Mouse (Mus musculus): ENCODE measurements around the gene Nsfl1c. TPM values are rescaled to one million over a fixed set of nuclear protein-coding genes. Genes with fewer than 3 reads are reported as not detected.

The Nsfl1c gene
- polyA plus RNA-seq, 2 experiments = 53.2 to 64.6 TPM

DNA sequence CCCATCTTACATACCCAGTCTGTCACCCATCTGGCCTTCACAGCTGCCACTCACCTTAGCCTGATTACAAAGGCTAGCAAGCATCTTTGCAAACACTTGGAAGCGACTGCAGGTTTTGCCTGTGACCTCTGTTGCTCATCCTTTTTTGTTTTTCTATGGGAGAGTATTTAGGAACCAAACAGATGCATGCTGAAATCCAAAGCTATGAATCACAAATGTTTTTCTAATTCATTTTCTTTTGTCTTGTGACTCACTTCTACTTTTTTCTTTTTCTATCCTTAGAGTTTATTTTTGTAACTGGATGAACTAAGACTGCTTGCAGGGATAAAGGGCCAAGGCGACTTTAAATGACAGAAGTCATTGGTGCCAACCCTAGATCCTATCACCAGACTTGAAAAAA is 31.5 kb downstream of the Nsfl1c start:
- Histone ChIP-seq H3K27me3 (ENCODE audit: control insufficient read depth, insufficient read depth, low read length) (no peaks in the 10 kb centered on the region), H3K27ac (no peak overlapping the region), H3K36me3 (replicated peaks; ENCODE audit: control insufficient read depth, insufficient read depth, low read depth) (no peaks in the 10 kb centered on the region), H3K4me3 (ENCODE audit: insufficient read depth in 1 of 2, low read depth in 2 of 2, low read length in 2 of 2) (no peak overlapping the region), H3K4me1 (replicated peaks; ENCODE audit: control insufficient read depth in 2 of 2, insufficient read depth in 2 of 2, low read length in 1 of 2) (peaks cover 0 to 5% of the 10 kb centered on the region in 2 experiments; a peak in 3 of 4 replicates), H3K9ac (replicated peaks) (no peak overlapping the region), H3K4me2 (ENCODE audit: low read depth) (no peak overlapping the region), H3K9me3 (ENCODE audit: control insufficient read depth, low read length) (no peaks in the 10 kb centered on the region)
- ATAC-seq (ENCODE audit: insufficient read depth) (no peak), DNase-seq (ENCODE audit: low read depth in 3 of 3, low spot score in 3 of 3) (no peak)
- TF ChIP-seq EP300 (IDR thresholded peaks at IDR 0.05; ENCODE audit: low read depth) (no peak), CTCF (IDR thresholded peaks at IDR 0.05; ENCODE audit: low read depth) (no peak)
- WGBS (ENCODE audit: insufficient replicate concordance) = 66% methylated on average over 2 of the region's 2 CpGs

DNA sequence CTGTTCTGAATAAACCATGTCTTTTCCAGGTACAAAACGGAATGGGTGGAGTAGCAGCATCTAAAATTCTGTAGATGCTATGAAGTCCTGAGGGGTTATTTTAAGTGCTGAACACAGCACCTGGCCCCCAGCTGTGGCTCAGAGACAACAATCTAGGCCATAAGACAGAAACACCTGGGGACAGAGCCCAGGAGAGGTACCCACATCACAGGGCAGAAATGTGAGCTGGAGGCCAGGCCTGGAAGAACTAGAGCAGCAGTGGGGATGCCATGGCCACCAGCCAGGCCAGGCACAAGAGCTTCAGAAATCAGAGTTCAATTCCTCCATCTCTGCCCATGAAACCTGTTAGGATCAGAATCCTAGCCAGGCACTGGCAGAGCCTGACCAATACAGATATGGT is 34.1 kb downstream of the Nsfl1c start:
- 60% methylated on average over 1 of the region's 1 CpGs for WGBS (ENCODE audit: insufficient replicate concordance)
- H3K4me3 ChIP-seq (ENCODE audit: insufficient read depth in 1 of 2, low read depth in 2 of 2, low read length in 2 of 2) = no peak overlapping the region
- TF ChIP-seq EP300 (IDR thresholded peaks at IDR 0.05; ENCODE audit: low read depth) = no peak
- no peak for TF ChIP-seq CTCF (IDR thresholded peaks at IDR 0.05; ENCODE audit: low read depth)
- H3K9ac ChIP-seq (replicated peaks) = no peak overlapping the region
- no peaks in the 10 kb centered on the region for H3K36me3 ChIP-seq (replicated peaks; ENCODE audit: control insufficient read depth, insufficient read depth, low read depth)
- no peak for ATAC-seq (ENCODE audit: insufficient read depth)
- no peaks in the 10 kb centered on the region for H3K9me3 ChIP-seq (ENCODE audit: control insufficient read depth, low read length)
- no peaks in the 10 kb centered on the region for H3K27me3 ChIP-seq (ENCODE audit: control insufficient read depth, insufficient read depth, low read length)
- H3K27ac ChIP-seq = no peak overlapping the region
- H3K4me2 ChIP-seq (ENCODE audit: low read depth) = no peak overlapping the region
- DNase-seq (ENCODE audit: low read depth in 3 of 3, low spot score in 3 of 3) = no peak
- H3K4me1 ChIP-seq (replicated peaks; ENCODE audit: control insufficient read depth in 2 of 2, insufficient read depth in 2 of 2, low read length in 1 of 2) = peaks cover 0 to 5% of the 10 kb centered on the region in 2 experiments; a peak in 3 of 4 replicates

DNA sequence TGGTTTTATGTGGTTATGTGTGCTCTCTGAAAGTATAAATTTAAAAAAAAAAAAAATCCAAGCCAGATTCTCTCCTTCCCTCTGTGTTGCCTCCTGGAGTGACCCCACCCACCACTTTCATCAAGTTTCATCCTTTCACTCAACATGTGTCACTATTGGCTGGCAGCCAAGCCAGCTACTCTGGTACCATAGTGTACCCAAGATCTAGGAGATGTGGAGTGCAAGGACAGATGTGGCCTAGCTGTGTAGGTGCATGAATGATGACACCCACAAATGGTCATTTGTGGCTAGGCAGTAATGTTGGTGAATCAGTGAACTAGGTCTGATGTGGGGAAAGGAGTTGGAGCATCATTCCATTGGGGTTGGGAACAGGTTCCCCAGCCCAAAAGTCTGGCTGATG is 35.2 kb downstream of the Nsfl1c start:
- Histone ChIP-seq H3K9me3 (ENCODE audit: control insufficient read depth, low read length) (no peaks in the 10 kb centered on the region), H3K4me3 (ENCODE audit: insufficient read depth in 1 of 2, low read depth in 2 of 2, low read length in 2 of 2) (no peak overlapping the region), H3K27me3 (ENCODE audit: control insufficient read depth, insufficient read depth, low read length) (no peaks in the 10 kb centered on the region), H3K9ac (replicated peaks) (no peak overlapping the region), H3K4me2 (ENCODE audit: low read depth) (no peak overlapping the region), H3K27ac (no peak overlapping the region), H3K4me1 (replicated peaks; ENCODE audit: control insufficient read depth in 2 of 2, insufficient read depth in 2 of 2, low read length in 1 of 2) (peaks cover 0 to 5% of the 10 kb centered on the region in 2 experiments; a peak in 3 of 4 replicates), H3K36me3 (replicated peaks; ENCODE audit: control insufficient read depth, insufficient read depth, low read depth) (no peaks in the 10 kb centered on the region)
- TF ChIP-seq EP300 (IDR thresholded peaks at IDR 0.05; ENCODE audit: low read depth) (no peak), CTCF (IDR thresholded peaks at IDR 0.05; ENCODE audit: low read depth) (no peak)
- ATAC-seq (ENCODE audit: insufficient read depth) (no peak), DNase-seq (ENCODE audit: low read depth in 3 of 3, low spot score in 3 of 3) (no peak)

DNA sequence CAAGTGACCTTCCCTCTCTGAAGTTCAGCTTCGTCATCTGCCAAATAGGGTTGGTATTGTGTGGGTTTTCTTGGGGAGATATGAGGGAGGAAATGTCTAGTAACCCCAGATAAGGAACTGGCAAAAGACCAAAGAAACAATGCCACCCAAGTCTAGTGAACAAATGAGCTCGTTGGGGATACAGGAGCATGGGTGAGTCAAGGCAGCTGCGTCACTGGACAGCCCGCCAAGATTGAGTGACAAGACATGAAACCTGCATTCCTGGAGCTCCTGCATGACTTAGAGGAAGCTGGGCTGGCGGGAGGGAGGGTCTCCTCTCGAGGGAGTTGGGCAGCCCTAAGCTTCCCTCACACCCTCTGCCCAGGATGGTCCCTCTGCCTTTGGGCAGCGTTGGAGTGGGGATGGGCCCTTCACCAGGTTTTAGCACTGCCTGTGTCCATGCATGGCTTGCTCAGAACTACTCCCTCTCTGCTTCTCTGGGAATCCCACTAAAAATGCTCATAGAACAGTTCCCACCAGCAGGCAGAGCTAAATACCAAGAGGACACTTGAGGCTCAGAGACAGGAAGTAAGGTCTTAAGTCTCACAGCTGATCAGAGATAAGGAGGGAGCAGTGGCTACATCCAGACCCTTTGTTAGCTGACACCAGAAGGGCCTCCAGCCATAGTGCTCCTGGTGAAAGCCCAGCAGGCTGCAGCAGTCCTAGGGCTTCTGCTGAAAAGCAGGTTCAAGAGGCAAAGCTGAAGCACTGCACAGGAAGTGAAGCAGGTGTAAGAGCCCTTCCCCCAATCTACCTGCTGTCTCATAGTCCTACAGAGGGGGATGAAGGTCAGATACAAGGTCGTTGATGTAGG is 36.6 kb downstream of the Nsfl1c start:
- no peak overlapping the region for H3K4me3 ChIP-seq (ENCODE audit: insufficient read depth in 1 of 2, low read depth in 2 of 2, low read length in 2 of 2)
- no peak overlapping the region for H3K9ac ChIP-seq (replicated peaks)
- no peak for TF ChIP-seq EP300 (IDR thresholded peaks at IDR 0.05; ENCODE audit: low read depth)
- no peak for TF ChIP-seq CTCF (IDR thresholded peaks at IDR 0.05; ENCODE audit: low read depth)
- H3K4me1 ChIP-seq (replicated peaks; ENCODE audit: control insufficient read depth in 2 of 2, insufficient read depth in 2 of 2, low read length in 1 of 2) = peaks cover 0 to 4% of the 10 kb centered on the region in 2 experiments; a peak in 2 of 4 replicates
- H3K27ac ChIP-seq = no peak overlapping the region
- ATAC-seq (ENCODE audit: insufficient read depth) (peak; percentile 26; the same call in 1 of the 2 replicates), DNase-seq (ENCODE audit: low read depth in 3 of 3, low spot score in 3 of 3) (no peak)
- no peaks in the 10 kb centered on the region for H3K27me3 ChIP-seq (ENCODE audit: control insufficient read depth, insufficient read depth, low read length)
- no peaks in the 10 kb centered on the region for H3K9me3 ChIP-seq (ENCODE audit: control insufficient read depth, low read length)
- no peaks in the 10 kb centered on the region for H3K36me3 ChIP-seq (replicated peaks; ENCODE audit: control insufficient read depth, insufficient read depth, low read depth)
- H3K4me2 ChIP-seq (ENCODE audit: low read depth) = no peak overlapping the region
- 6% methylated on average over 8 of the region's 8 CpGs for WGBS (ENCODE audit: insufficient replicate concordance)

DNA sequence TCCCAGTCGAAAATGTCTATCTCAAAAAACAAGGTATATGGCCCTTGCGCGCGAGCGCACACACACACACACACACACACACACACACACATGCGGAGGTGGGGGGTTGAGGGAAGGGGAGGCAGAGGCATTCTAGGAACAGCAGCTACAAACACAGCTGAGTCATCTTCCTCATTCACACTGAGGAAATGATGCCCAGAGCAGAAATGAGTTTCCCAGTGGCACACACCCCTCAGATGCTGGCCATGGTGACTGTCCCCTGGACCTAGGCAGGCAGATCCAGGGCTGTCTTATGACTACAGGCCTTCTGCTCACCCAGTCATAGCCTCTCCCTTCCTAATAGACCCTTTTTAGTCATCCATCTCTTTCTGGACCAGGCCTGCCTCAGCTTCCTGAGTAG is 39.6 kb downstream of the Nsfl1c start:
- Histone ChIP-seq H3K36me3 (replicated peaks; ENCODE audit: control insufficient read depth, insufficient read depth, low read depth) (no peaks in the 10 kb centered on the region), H3K27ac (no peak overlapping the region), H3K9ac (replicated peaks) (no peak overlapping the region), H3K9me3 (ENCODE audit: control insufficient read depth, low read length) (no peaks in the 10 kb centered on the region), H3K27me3 (ENCODE audit: control insufficient read depth, insufficient read depth, low read length) (no peaks in the 10 kb centered on the region), H3K4me1 (replicated peaks; ENCODE audit: control insufficient read depth in 2 of 2, insufficient read depth in 2 of 2, low read length in 1 of 2) (peaks cover 0 to 10% of the 10 kb centered on the region in 2 experiments; a peak in 2 of 4 replicates), H3K4me2 (ENCODE audit: low read depth) (no peak overlapping the region), H3K4me3 (ENCODE audit: insufficient read depth in 1 of 2, low read depth in 2 of 2, low read length in 2 of 2) (no peak overlapping the region)
- ATAC-seq (ENCODE audit: insufficient read depth) (peak; percentile 22), DNase-seq (ENCODE audit: low read depth in 3 of 3, low spot score in 3 of 3) (no peak)
- TF ChIP-seq CTCF (IDR thresholded peaks at IDR 0.05; ENCODE audit: low read depth) (no peak), EP300 (IDR thresholded peaks at IDR 0.05; ENCODE audit: low read depth) (no peak)
- WGBS (ENCODE audit: insufficient replicate concordance) = 33% methylated on average over 6 of the region's 6 CpGs
